In the genomic region with DNA sequence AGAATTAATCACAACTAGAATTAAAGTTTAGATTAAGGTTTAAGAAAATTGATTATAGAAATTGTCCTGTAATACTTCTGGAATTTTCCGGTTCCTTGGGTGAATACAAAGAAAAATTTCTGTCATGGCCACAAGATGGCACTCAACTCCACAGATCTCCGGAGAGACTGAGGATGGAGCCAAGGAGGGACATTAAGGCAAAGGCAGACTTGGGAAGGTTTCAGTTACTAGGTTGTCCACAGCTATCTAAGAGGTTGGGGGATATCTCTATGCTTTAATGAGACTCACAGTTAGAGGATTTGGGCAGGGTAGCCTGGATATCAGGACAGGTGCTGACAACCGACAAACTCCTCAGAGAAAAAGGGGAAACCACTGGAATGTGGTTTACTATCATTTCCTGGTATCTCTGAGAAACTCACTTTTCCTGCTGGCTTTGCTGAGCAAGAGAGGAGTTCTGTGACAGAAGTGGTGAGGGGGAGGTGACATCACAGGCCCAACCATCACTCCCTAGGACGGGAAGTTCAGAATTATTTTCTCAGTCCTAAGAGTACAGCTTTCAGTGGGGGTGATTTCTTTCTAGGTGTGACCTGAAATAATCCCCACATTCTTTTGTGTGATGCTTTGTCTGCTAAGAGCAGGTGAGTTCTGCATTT, we compare ENCODE assay signal across 9 mouse cellular contexts. TPM values are rescaled to one million over a fixed set of nuclear protein-coding genes. Genes with fewer than 3 reads are reported as not detected.
DNase-seq lines count a peak whose midpoint lies in the region; ATAC-seq and TF ChIP-seq lines count a peak whose summit lies in the region.
"Had no signal": no experiment of that assay in that cellular context is flagged by ENCODE, and none has a peak within 500 bp of the region (broad histone marks: within the 10 kb centered on the region; RNA-seq: fewer than 3 reads in every experiment).

No protein-coding gene starts in this region.

- H3K36me3 ChIP-seq in forebrain, postnatal 0 days (ENCODE audit: insufficient read depth): no peaks in the 10 kb centered on the region
- no peaks in the 10 kb centered on the region for H3K36me3 ChIP-seq in forebrain, embryonic 16.5 days (ENCODE audit: control insufficient read depth, insufficient read depth)

- no peak overlapping the region for H3K9ac ChIP-seq in forebrain, postnatal 0 days
- H3K9ac ChIP-seq in forebrain, embryonic 16.5 days (replicated peaks; ENCODE audit: low read depth, low read length): no peak overlapping the region

- H3K4me1 ChIP-seq in forebrain, postnatal 0 days (ENCODE audit: insufficient read depth): no peaks in the 10 kb centered on the region
- no peaks in the 10 kb centered on the region for H3K4me1 ChIP-seq in forebrain, embryonic 16.5 days (replicated peaks; ENCODE audit: control insufficient read depth, insufficient read depth, low read length)

- H3K4me3 ChIP-seq in forebrain, postnatal 0 days (ENCODE audit: low read depth, low read length): no peak overlapping the region
- no peak overlapping the region for H3K4me3 ChIP-seq in forebrain, embryonic 16.5 days (replicated peaks; ENCODE audit: low read length)
- no peak overlapping the region for H3K4me3 ChIP-seq in left cerebral cortex, adult 2 months

- intact Hi-C loops in left cerebral cortex, adult 2 months (cut with DNase I): loop anchor here (2.0 kb wide), 1 partner anchor 35 kb away; no protein-coding TSS in a partner anchor

- no peak overlapping the region for H3K4me2 ChIP-seq in forebrain, postnatal 0 days (ENCODE audit: low read depth)
- no peak overlapping the region for H3K4me2 ChIP-seq in forebrain, embryonic 16.5 days (ENCODE audit: low read length)

- H3K9me3 ChIP-seq in forebrain, postnatal 0 days (ENCODE audit: low read length): no peaks in the 10 kb centered on the region
- no peaks in the 10 kb centered on the region for H3K9me3 ChIP-seq in forebrain, embryonic 16.5 days (ENCODE audit: control insufficient read depth, low read length)

- no peaks in the 10 kb centered on the region for H3K27me3 ChIP-seq in forebrain, postnatal 0 days (ENCODE audit: insufficient read depth, low read length)
- H3K27me3 ChIP-seq in forebrain, embryonic 16.5 days (replicated peaks; ENCODE audit: control insufficient read depth, insufficient read depth, low read length): no peaks in the 10 kb centered on the region

- TF ChIP-seq CTCF in forebrain, postnatal 0 days (IDR thresholded peaks at IDR 0.05; ENCODE audit: low read depth): peak; percentile 55
- peak; percentile 66 for TF ChIP-seq CTCF in left cerebral cortex, adult 2 months (IDR thresholded peaks at IDR 0.05)

- peak; percentile 45; the same call in 1 of the 2 replicates for ATAC-seq in forebrain, postnatal 0 days
- ATAC-seq in forebrain, embryonic 16.5 days: no peak

- WGBS in forebrain, postnatal 0 days: 59% methylated on average over 4 of the region's 4 CpGs
- WGBS in forebrain, embryonic 16.5 days: 50% methylated on average over 4 of the region's 4 CpGs

- DNase-seq in forebrain, postnatal 0 days: peak; percentile 52
- peak; percentile 61 for DNase-seq in right cerebral cortex, adult 18-20 months
- DNase-seq in right cerebral cortex, postnatal 4 days: no peak
- DNase-seq in left cerebral cortex, adult 2 months (ENCODE audit: extremely low spot score in 1 of 2, low spot score in 2 of 2): peak in 1 of 2 experiments; percentile 18
- DNase-seq in telencephalon, adult 2 months (ENCODE audit: low read depth, low spot score): peak; percentile 55
- DNase-seq in gastrocnemius, adult 8-10 months (ENCODE audit: low spot score in 2 of 2): no peak
- no peak for DNase-seq in adrenal gland, adult 18-20 months (ENCODE audit: low spot score in 2 of 2)

- H3K27ac ChIP-seq in forebrain, postnatal 0 days (ENCODE audit: low read depth, low read length): no peak overlapping the region
- no peak overlapping the region for H3K27ac ChIP-seq in forebrain, embryonic 16.5 days (ENCODE audit: low read length)
- peak overlapping the region; percentile 64 for H3K27ac ChIP-seq in left cerebral cortex, adult 2 months

RNA-seq across cellular contexts. Expression of gene 2210010C04Rik, which starts 56.0 kb away (rescaled TPM):
- total RNA-seq in forebrain, postnatal 0 days (2014; rRNA removed): not detected in 2 replicates
- not detected in 2 replicates for polyA plus RNA-seq in forebrain, postnatal 0 days (2015; fragmentation: Nextera tagmentation; extraction: Ambion mirVana)
- not detected in 2 replicates for polyA plus RNA-seq in forebrain, embryonic 16.5 days (2015; fragmentation: Nextera tagmentation; extraction: Ambion mirVana)
- not detected for total RNA-seq in left cerebral cortex, adult 2 months (2021)
- total RNA-seq in gastrocnemius, adult 8-10 months (2022): not detected
- not detected for total RNA-seq in adrenal gland, adult 18-20 months (2021)
- total RNA-seq: heart, adult 18-20 months had no signal

Comparison
In these comparisons a context has a peak if more than half of its experiments do, and no peak if none do; other contexts are left out.
1. DNase-seq: peak in forebrain, postnatal 0 days (single experiment), right cerebral cortex, adult 18-20 months (single experiment) and telencephalon, adult 2 months (single experiment); none in right cerebral cortex, postnatal 4 days (single experiment), gastrocnemius, adult 8-10 months (0 of 2) and adrenal gland, adult 18-20 months (0 of 2).